Mouse (Mus musculus): ENCODE results near the gene Ptprg. TPM values are rescaled to one million over a fixed set of nuclear protein-coding genes. Genes with fewer than 3 reads are reported as not detected.

The Ptprg gene
- polyA plus RNA-seq, 1 experiment from 2014 or later = 47.9 TPM

GRCm38 (mm10) chr14:11698880-11699279 is 145.5 kb downstream of the Ptprg start:
- Histone ChIP-seq H3K9me3 (no peaks in the 10 kb centered on the region), H3K27ac (no peak overlapping the region), H3K4me3 (no peak overlapping the region), H3K9ac (no peak overlapping the region), H3K36me3 (no peaks in the 10 kb centered on the region), H3K4me2 (replicated peaks) (no peak overlapping the region), H3K4me1 (peaks cover 27% of the 10 kb centered on the region; the same call in 1 of the 2 replicates), H3K27me3 (no peaks in the 10 kb centered on the region)
- 78% methylated on average over 4 of the region's 4 CpGs for WGBS
- ATAC-seq (ENCODE audit: insufficient number of reproducible peaks, insufficient read depth, low FRiP score, low TSS enrichment) = no peak

GRCm38 (mm10) chr14:11699654-11700053 is 146.3 kb downstream of the Ptprg start:
- Histone ChIP-seq H3K9me3 (no peaks in the 10 kb centered on the region), H3K27ac (no peak overlapping the region), H3K4me1 (peaks cover 28% of the 10 kb centered on the region), H3K27me3 (no peaks in the 10 kb centered on the region), H3K4me3 (no peak overlapping the region), H3K36me3 (no peaks in the 10 kb centered on the region), H3K9ac (no peak overlapping the region), H3K4me2 (replicated peaks) (no peak overlapping the region)
- 90% methylated on average over 2 of the region's 2 CpGs for WGBS
- no peak for ATAC-seq (ENCODE audit: insufficient number of reproducible peaks, insufficient read depth, low FRiP score, low TSS enrichment)

GRCm38 (mm10) chr14:11701516-11702249 is 148.4 kb downstream of the Ptprg start:
- no peak overlapping the region for H3K9ac ChIP-seq
- H3K27ac ChIP-seq = no peak overlapping the region
- 73% methylated on average over 9 of the region's 9 CpGs for WGBS
- H3K4me2 ChIP-seq (replicated peaks) = no peak overlapping the region
- H3K4me1 ChIP-seq = peaks cover 30% of the 10 kb centered on the region
- no peaks in the 10 kb centered on the region for H3K27me3 ChIP-seq
- no peak overlapping the region for H3K4me3 ChIP-seq
- no peaks in the 10 kb centered on the region for H3K36me3 ChIP-seq
- no peak for ATAC-seq (ENCODE audit: insufficient number of reproducible peaks, insufficient read depth, low FRiP score, low TSS enrichment)
- no peaks in the 10 kb centered on the region for H3K9me3 ChIP-seq

- WGBS = 32% methylated on average over 11 of the region's 11 CpGs
- Histone ChIP-seq H3K27me3 (no peaks in the 10 kb centered on the region), H3K4me2 (replicated peaks) (no peak overlapping the region), H3K4me3 (no peak overlapping the region), H3K4me1 (peaks cover 30% of the 10 kb centered on the region), H3K9ac (no peak overlapping the region), H3K27ac (0 out of 2 replicates have a peak overlapping the region, but pooled peaks have one; percentile 41), H3K36me3 (no peaks in the 10 kb centered on the region), H3K9me3 (no peaks in the 10 kb centered on the region)
- 0 out of 2 replicates have a peak, but pooled peaks have one; percentile 52 for ATAC-seq (ENCODE audit: insufficient number of reproducible peaks, insufficient read depth, low FRiP score, low TSS enrichment)
Measured at GRCm38 (mm10) chr14:11702770-11703477, 149.6 kb downstream of the Ptprg start.

- no peaks in the 10 kb centered on the region for H3K9me3 ChIP-seq
- H3K4me3 ChIP-seq = no peak overlapping the region
- no peak overlapping the region for H3K9ac ChIP-seq
- no peaks in the 10 kb centered on the region for H3K36me3 ChIP-seq
- 30% methylated on average over 2 of the region's 2 CpGs for WGBS
- no peak for ATAC-seq (ENCODE audit: insufficient number of reproducible peaks, insufficient read depth, low FRiP score, low TSS enrichment)
- H3K4me1 ChIP-seq = peaks cover 33% of the 10 kb centered on the region
- no peak overlapping the region for H3K27ac ChIP-seq
- no peaks in the 10 kb centered on the region for H3K27me3 ChIP-seq
- no peak overlapping the region for H3K4me2 ChIP-seq (replicated peaks)
Measured at GRCm38 (mm10) chr14:11704871-11705270, 151.5 kb downstream of the Ptprg start.

- H3K27ac ChIP-seq = no peak overlapping the region
- H3K4me1 ChIP-seq = peaks cover 6% of the 10 kb centered on the region
- H3K36me3 ChIP-seq = no peaks in the 10 kb centered on the region
- H3K4me3 ChIP-seq = no peak overlapping the region
- ATAC-seq (ENCODE audit: insufficient number of reproducible peaks, insufficient read depth, low FRiP score, low TSS enrichment) = no peak
- no peaks in the 10 kb centered on the region for H3K9me3 ChIP-seq
- H3K4me2 ChIP-seq (replicated peaks) = no peak overlapping the region
- no peaks in the 10 kb centered on the region for H3K27me3 ChIP-seq
- no peak overlapping the region for H3K9ac ChIP-seq
- WGBS = 75% methylated on average over 2 of the region's 2 CpGs
Measured at GRCm38 (mm10) chr14:11709352-11709751, 156.0 kb downstream of the Ptprg start.

- H3K9ac ChIP-seq = no peak overlapping the region
Measured at GRCm38 (mm10) chr14:11709798-11710197, 156.5 kb downstream of the Ptprg start.

GRCm38 (mm10) chr14:11710410-11711122 is 157.2 kb downstream of the Ptprg start:
- Histone ChIP-seq H3K36me3 (no peaks in the 10 kb centered on the region), H3K27ac (no peak overlapping the region), H3K9ac (no peak overlapping the region), H3K4me3 (no peak overlapping the region), H3K4me1 (0 out of 2 replicates have a peak, but pooled peaks cover 2% of the 10 kb centered on the region), H3K9me3 (no peaks in the 10 kb centered on the region), H3K4me2 (replicated peaks) (no peak overlapping the region), H3K27me3 (no peaks in the 10 kb centered on the region)
- 91% methylated on average over 9 of the region's 9 CpGs for WGBS
- no peak for ATAC-seq (ENCODE audit: insufficient number of reproducible peaks, insufficient read depth, low FRiP score, low TSS enrichment)

More at GRCm38 (mm10) chr14:11709798-11710197, 156.5 kb downstream of the Ptprg start:
- Histone ChIP-seq H3K9me3 (no peaks in the 10 kb centered on the region), H3K36me3 (no peaks in the 10 kb centered on the region), H3K4me1 (peaks cover 4% of the 10 kb centered on the region), H3K27me3 (no peaks in the 10 kb centered on the region), H3K4me3 (no peak overlapping the region), H3K27ac (no peak overlapping the region), H3K4me2 (replicated peaks) (no peak overlapping the region)
- no peak for ATAC-seq (ENCODE audit: insufficient number of reproducible peaks, insufficient read depth, low FRiP score, low TSS enrichment)
- 60% methylated on average over 8 of the region's 8 CpGs for WGBS

- Histone ChIP-seq H3K36me3 (no peaks in the 10 kb centered on the region), H3K4me1 (0 out of 2 replicates have a peak, but pooled peaks cover 2% of the 10 kb centered on the region), H3K9ac (no peak overlapping the region), H3K27ac (no peak overlapping the region), H3K27me3 (no peaks in the 10 kb centered on the region), H3K4me2 (replicated peaks) (no peak overlapping the region), H3K4me3 (no peak overlapping the region), H3K9me3 (no peaks in the 10 kb centered on the region)
- no peak for ATAC-seq (ENCODE audit: insufficient number of reproducible peaks, insufficient read depth, low FRiP score, low TSS enrichment)
- 91% methylated on average over 6 of the region's 6 CpGs for WGBS
Measured at GRCm38 (mm10) chr14:11712146-11712545, 158.8 kb downstream of the Ptprg start.

GRCm38 (mm10) chr14:11716230-11716629 is 162.9 kb downstream of the Ptprg start:
- Histone ChIP-seq H3K4me2 (replicated peaks) (no peak overlapping the region), H3K9me3 (no peaks in the 10 kb centered on the region), H3K9ac (no peak overlapping the region), H3K4me3 (no peak overlapping the region), H3K27ac (no peak overlapping the region), H3K27me3 (no peaks in the 10 kb centered on the region), H3K36me3 (no peaks in the 10 kb centered on the region), H3K4me1 (no peaks in the 10 kb centered on the region)
- 73% methylated on average over 3 of the region's 3 CpGs for WGBS
- ATAC-seq (ENCODE audit: insufficient number of reproducible peaks, insufficient read depth, low FRiP score, low TSS enrichment) = no peak

- no peak overlapping the region for H3K9ac ChIP-seq
- H3K27me3 ChIP-seq = no peaks in the 10 kb centered on the region
- no peaks in the 10 kb centered on the region for H3K9me3 ChIP-seq
- H3K4me2 ChIP-seq (replicated peaks) = no peak overlapping the region
- H3K4me1 ChIP-seq = no peaks in the 10 kb centered on the region
- no peak overlapping the region for H3K4me3 ChIP-seq
- no peak overlapping the region for H3K27ac ChIP-seq
- no peaks in the 10 kb centered on the region for H3K36me3 ChIP-seq
- ATAC-seq (ENCODE audit: insufficient number of reproducible peaks, insufficient read depth, low FRiP score, low TSS enrichment) = no peak
- 83% methylated on average over 4 of the region's 4 CpGs for WGBS
Measured at GRCm38 (mm10) chr14:11718201-11718600, 164.9 kb downstream of the Ptprg start.
